Mouse (Mus musculus): Measurements from ENCODE around the gene Mmrn1.
"Not testable (repeated sequence)": the region's sequence is repeated elsewhere in the genome, so short reads cannot be mapped to it uniquely, and the experiment has no call there.

Gene Mmrn1

GRCm38 (mm10) chr6:60924676-60925075 is at the start of gene Mmrn1:
Gene Mmrn1 (plus strand): TSS chr6:60924976.
- not testable (repeated sequence) for DNase-seq (ENCODE audit: low spot score in 2 of 2)

GRCm38 (mm10) chr6:60880362-60880761 is 44.4 kb upstream of the Mmrn1 start:
- no peak for DNase-seq (ENCODE audit: low spot score in 2 of 2)

GRCm38 (mm10) chr6:60881534-60881933 is 43.2 kb upstream of the Mmrn1 start:
- no peak for DNase-seq (ENCODE audit: low spot score in 2 of 2)

- peak in 1 of 2 experiments; percentile 36 for DNase-seq (ENCODE audit: low spot score in 2 of 2)
These were observed 17.5 kb upstream of the Mmrn1 start for GRCm38 (mm10) chr6:60907272-60907671.

- DNase-seq (ENCODE audit: low spot score in 2 of 2) = peak in 1 of 2 experiments; percentile 60
These were observed 6.6 kb downstream of the Mmrn1 start for GRCm38 (mm10) chr6:60931364-60931763.

- no peak for DNase-seq (ENCODE audit: low spot score in 2 of 2)
These were observed 10.1 kb downstream of the Mmrn1 start for GRCm38 (mm10) chr6:60934835-60935234.

GRCm38 (mm10) chr6:60935448-60936130 is 10.8 kb downstream of the Mmrn1 start:
- DNase-seq (ENCODE audit: low spot score in 2 of 2) = peak; percentile 54 to 55

GRCm38 (mm10) chr6:60944178-60944577 is 19.4 kb downstream of the Mmrn1 start:
- DNase-seq (ENCODE audit: low spot score in 2 of 2) = no peak

- no peak for DNase-seq (ENCODE audit: low spot score in 2 of 2)
These were observed 19.8 kb downstream of the Mmrn1 start for GRCm38 (mm10) chr6:60944621-60945020.

GRCm38 (mm10) chr6:60950415-60950814 is 25.6 kb downstream of the Mmrn1 start:
- DNase-seq (ENCODE audit: low spot score in 2 of 2) = peak; percentile 45 to 77

- no peak for DNase-seq (ENCODE audit: low spot score in 2 of 2)
These were observed 36.5 kb downstream of the Mmrn1 start for GRCm38 (mm10) chr6:60961285-60961684.

- no peak for DNase-seq (ENCODE audit: low spot score in 2 of 2)
These were observed 37.1 kb downstream of the Mmrn1 start for GRCm38 (mm10) chr6:60961838-60962237.

- no peak for DNase-seq (ENCODE audit: low spot score in 2 of 2)
These were observed 37.9 kb downstream of the Mmrn1 start for GRCm38 (mm10) chr6:60962668-60963067.

GRCm38 (mm10) chr6:60963726-60964125 is 39.0 kb downstream of the Mmrn1 start:
- no peak for DNase-seq (ENCODE audit: low spot score in 2 of 2)

- no peak for DNase-seq (ENCODE audit: low spot score in 2 of 2)
These were observed 42.2 kb downstream of the Mmrn1 start for GRCm38 (mm10) chr6:60966931-60967330.

- no peak for DNase-seq (ENCODE audit: low spot score in 2 of 2)
These were observed 44.6 kb downstream of the Mmrn1 start for GRCm38 (mm10) chr6:60969407-60969806.

GRCm38 (mm10) chr6:60970811-60971210 is 46.0 kb downstream of the Mmrn1 start:
- DNase-seq (ENCODE audit: low spot score in 2 of 2) = no peak

GRCm38 (mm10) chr6:60978610-60979009 is 53.8 kb downstream of the Mmrn1 start:
- DNase-seq (ENCODE audit: low spot score in 2 of 2) = no peak

GRCm38 (mm10) chr6:60979039-60979438 is 54.3 kb downstream of the Mmrn1 start:
- DNase-seq (ENCODE audit: low spot score in 2 of 2) = no peak

GRCm38 (mm10) chr6:60984360-60984759 is 59.6 kb downstream of the Mmrn1 start:
- DNase-seq (ENCODE audit: low spot score in 2 of 2) = no peak

GRCm38 (mm10) chr6:60985919-60986318 is 61.1 kb downstream of the Mmrn1 start:
- no peak for DNase-seq (ENCODE audit: low spot score in 2 of 2)

GRCm38 (mm10) chr6:60986914-60987313 is 62.1 kb downstream of the Mmrn1 start:
- no peak for DNase-seq (ENCODE audit: low spot score in 2 of 2)

GRCm38 (mm10) chr6:60987804-60988203 is 63.0 kb downstream of the Mmrn1 start:
- no peak for DNase-seq (ENCODE audit: low spot score in 2 of 2)

- no peak for DNase-seq (ENCODE audit: low spot score in 2 of 2)
These were observed 67.6 kb downstream of the Mmrn1 start for GRCm38 (mm10) chr6:60992366-60992765.
